Mouse (Mus musculus) adrenal gland, postnatal 25 days (tissue): ENCODE measurements at regions not wholly inside any gene's neighbourhood (a gene's known extent, or its start where the extent isn't known, plus 50 kb on each side); places are given as distances from the start of the nearest gene placed in this dataset.
A peak's percentile ranks its signal among the peaks of the same experiment; 100 is the strongest.

Experiments used
- DNase-seq: peaks from one replicate; pipeline ENCODE4 v3.0.0; 2021; ENCODE audit warnings: mixed read lengths

GRCm38 (mm10) chr13:107260274-107260673 lies 238.3 kb upstream of the Kif2a start:
- no peak for DNase-seq

GRCm38 (mm10) chr13:107247792-107248505 lies 226.0 kb upstream of the Kif2a start:
- DNase-seq: no peak

GRCm38 (mm10) chr13:107246956-107247751 lies 225.2 kb upstream of the Kif2a start:
- DNase-seq: no peak

GRCm38 (mm10) chr13:107244173-107244572 lies 222.2 kb upstream of the Kif2a start:
- no peak for DNase-seq

- no peak for DNase-seq
Observed at GRCm38 (mm10) chr13:107239035-107239387, 217.1 kb upstream of the Kif2a start.

GRCm38 (mm10) chr13:107238364-107239034 lies 216.6 kb upstream of the Kif2a start:
- no peak for DNase-seq

- no peak for DNase-seq
Observed at GRCm38 (mm10) chr13:107219456-107219855, 197.5 kb upstream of the Kif2a start.

- DNase-seq: no peak
Observed at GRCm38 (mm10) chr13:107218351-107218750, 196.4 kb upstream of the Kif2a start.

GRCm38 (mm10) chr13:107217825-107218224 lies 195.9 kb upstream of the Kif2a start:
- DNase-seq: no peak

- DNase-seq: no peak
Observed at GRCm38 (mm10) chr13:107213281-107213680, 191.4 kb upstream of the Kif2a start.

- DNase-seq: no peak
Observed at GRCm38 (mm10) chr13:107210676-107211075, 188.8 kb upstream of the Kif2a start.

- DNase-seq: peak; percentile 37
Observed at GRCm38 (mm10) chr13:107207354-107208181, 185.6 kb upstream of the Kif2a start.

- no peak for DNase-seq
Observed at GRCm38 (mm10) chr13:107199875-107200274, 177.9 kb upstream of the Kif2a start.

GRCm38 (mm10) chr13:107193426-107193825 lies 171.5 kb upstream of the Kif2a start:
- no peak for DNase-seq

- DNase-seq: no peak
Observed at GRCm38 (mm10) chr13:107187258-107187878, 165.4 kb upstream of the Kif2a start.

GRCm38 (mm10) chr13:107182544-107182943 lies 160.6 kb upstream of the Kif2a start:
- peak; percentile 52 for DNase-seq

GRCm38 (mm10) chr13:107179551-107179950 lies 157.6 kb upstream of the Kif2a start:
- DNase-seq: no peak

- DNase-seq: no peak
Observed at GRCm38 (mm10) chr13:107177595-107177994, 155.7 kb upstream of the Kif2a start.

- no peak for DNase-seq
Observed at GRCm38 (mm10) chr13:107175891-107176290, 154.0 kb upstream of the Kif2a start.

GRCm38 (mm10) chr13:107168599-107169149 lies 146.7 kb upstream of the Kif2a start:
- DNase-seq: peak; percentile 23

GRCm38 (mm10) chr13:107167856-107168598 lies 146.1 kb upstream of the Kif2a start:
- DNase-seq: no peak
